Mouse (Mus musculus): ENCODE measurements around the gene Sp8. TPM values are rescaled to one million over a fixed set of nuclear protein-coding genes. Genes with fewer than 3 reads are reported as not detected.

Gene Sp8
- 4.4 and 4.7 TPM in 2 replicates for polyA plus RNA-seq (2016; fragmentation: Nextera tagmentation; extraction: Ambion mirVana)

DNA sequence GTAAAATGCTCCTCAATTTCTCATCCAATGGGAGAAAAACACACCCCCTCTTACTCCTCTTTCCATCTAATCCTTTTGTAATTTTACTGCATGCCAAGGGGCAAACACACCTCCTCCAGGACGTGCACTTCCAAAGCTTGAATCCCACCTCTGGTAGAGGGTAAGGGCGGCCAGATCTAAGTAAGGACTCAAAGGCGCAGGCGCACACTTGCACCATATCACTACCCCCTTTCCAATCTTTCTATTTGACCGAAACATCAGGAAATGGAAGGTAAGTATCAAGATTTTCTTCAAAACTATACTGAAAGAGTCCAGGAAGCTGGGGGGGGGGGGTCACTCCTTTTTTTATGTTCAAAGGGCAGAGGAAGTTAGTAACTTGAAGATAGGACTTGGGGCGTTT is at the start of gene Sp8:
Sp8 (plus strand) TSS at position 109 of the 400 bp plus-strand sequence.
- H3K4me1 ChIP-seq (replicated peaks): peaks cover 35% of the 10 kb centered on the region
- under 1% methylated on average over 6 of the region's 6 CpGs for WGBS
- H3K4me3 ChIP-seq (replicated peaks): peak within 1 kb of the TSS; percentile 50
- peaks cover 81% of the 10 kb centered on the region for H3K27me3 ChIP-seq
- H3K4me2 ChIP-seq: peak within 1 kb of the TSS; percentile 78
- H3K9ac ChIP-seq (replicated peaks): 0 out of 2 replicates have a peak within 1 kb of the TSS, but pooled peaks have one; percentile 31
- no peaks in the 10 kb centered on the region for H3K9me3 ChIP-seq
- H3K27ac ChIP-seq: no peak within 1 kb of the TSS
- H3K36me3 ChIP-seq: no peaks in the 10 kb centered on the region
- ATAC-seq (ENCODE audit: insufficient number of reproducible peaks, insufficient read depth, low FRiP score, low TSS enrichment, low read depth): no peak

DNA sequence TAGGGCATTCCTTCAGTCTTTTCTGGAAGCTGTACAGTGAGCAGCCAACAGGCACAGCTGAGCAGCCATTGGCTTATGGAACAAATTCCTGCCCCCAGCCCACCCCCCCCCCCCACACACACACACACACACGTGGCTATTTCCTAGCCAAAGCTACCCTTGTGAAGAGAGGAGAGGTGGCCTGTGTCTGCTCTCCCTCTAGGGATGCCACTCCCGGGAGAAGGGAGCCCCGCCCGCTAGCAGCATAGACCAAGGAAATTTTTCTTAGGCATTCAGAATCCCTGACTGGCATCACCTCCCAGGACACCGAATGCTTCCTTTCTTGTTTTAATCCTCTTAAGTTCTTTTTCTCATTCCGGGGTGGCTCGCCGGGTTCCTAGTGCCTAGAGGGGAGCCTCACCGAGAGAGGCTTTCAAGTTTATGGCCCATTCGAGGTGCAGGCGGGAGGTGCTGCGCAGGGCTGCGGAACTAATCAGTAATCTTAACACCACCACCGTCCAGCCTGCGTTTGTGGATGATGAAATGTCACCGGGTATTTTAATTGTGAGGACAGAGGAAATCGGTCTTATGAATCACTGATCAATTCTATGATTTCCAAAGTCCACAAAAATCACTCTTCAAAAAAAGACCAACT is 34.7 kb upstream of the Sp8 start:
- ATAC-seq (ENCODE audit: insufficient number of reproducible peaks, insufficient read depth, low FRiP score, low TSS enrichment, low read depth): peak; percentile 63; the same call in 1 of the 2 replicates

DNA sequence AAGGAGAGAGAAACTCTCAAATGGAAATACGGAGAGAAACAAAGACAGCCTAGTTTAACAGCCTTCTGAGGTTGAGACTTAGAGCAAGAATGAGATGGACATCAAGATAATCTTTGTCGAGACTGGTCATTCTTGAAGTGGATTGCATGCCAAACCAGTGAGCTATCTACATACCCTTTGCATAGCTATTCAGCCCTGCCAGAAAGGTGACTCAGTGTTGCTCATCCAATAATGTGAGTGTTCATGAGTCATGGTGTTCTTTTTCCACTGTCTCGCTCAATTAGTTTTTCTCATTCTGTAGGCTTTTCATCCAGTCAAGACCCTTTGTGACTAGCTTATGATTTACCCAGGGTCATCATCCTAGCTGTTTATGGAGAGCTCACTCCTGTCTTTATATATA is 31.6 kb upstream of the Sp8 start:
- Histone ChIP-seq H3K27me3 (0 out of 2 replicates have a peak, but pooled peaks cover 4% of the 10 kb centered on the region), H3K4me2 (no peak overlapping the region), H3K27ac (no peak overlapping the region), H3K9ac (replicated peaks) (no peak overlapping the region), H3K9me3 (no peaks in the 10 kb centered on the region), H3K4me1 (replicated peaks) (0 out of 2 replicates have a peak, but pooled peaks cover 5% of the 10 kb centered on the region), H3K4me3 (replicated peaks) (no peak overlapping the region), H3K36me3 (no peaks in the 10 kb centered on the region)
- 88% methylated on average over 3 of the region's 3 CpGs for WGBS
- ATAC-seq (ENCODE audit: insufficient number of reproducible peaks, insufficient read depth, low FRiP score, low TSS enrichment, low read depth): no peak

More for the DNA sequence above, 34.7 kb upstream of the Sp8 start:
- H3K27me3 ChIP-seq: 0 out of 2 replicates have a peak, but pooled peaks cover 4% of the 10 kb centered on the region
- no peak overlapping the region for H3K9ac ChIP-seq (replicated peaks)
- peak overlapping the region; percentile 25 for H3K4me3 ChIP-seq (replicated peaks)
- H3K4me1 ChIP-seq (replicated peaks): 0 out of 2 replicates have a peak, but pooled peaks cover 5% of the 10 kb centered on the region
- H3K36me3 ChIP-seq: no peaks in the 10 kb centered on the region
- H3K4me2 ChIP-seq: peak overlapping the region; percentile 54
- H3K9me3 ChIP-seq: no peaks in the 10 kb centered on the region
- WGBS: 2% methylated on average over 17 of the region's 17 CpGs
- H3K27ac ChIP-seq: no peak overlapping the region

DNA sequence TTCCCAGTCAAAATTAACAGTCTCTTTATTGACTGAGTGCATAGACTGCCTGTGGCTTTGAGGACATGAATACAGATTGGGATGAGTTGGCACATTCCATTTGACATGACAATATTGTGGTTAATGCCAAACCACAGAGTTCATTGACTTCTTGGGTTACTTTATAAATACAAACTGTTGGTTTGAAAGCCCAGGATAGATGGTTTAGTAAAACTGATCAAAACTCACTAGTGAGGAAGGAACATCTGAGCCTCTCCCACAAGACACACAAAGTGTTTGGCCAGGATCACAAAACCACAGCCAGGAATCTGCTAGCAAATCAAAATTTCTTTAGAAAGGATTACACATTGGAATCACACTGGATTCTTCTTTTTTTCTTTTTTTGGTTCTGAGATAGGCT is 30.0 kb upstream of the Sp8 start:
- no peaks in the 10 kb centered on the region for H3K9me3 ChIP-seq
- no peak overlapping the region for H3K9ac ChIP-seq (replicated peaks)
- no peak overlapping the region for H3K27ac ChIP-seq
- 0 out of 2 replicates have a peak, but pooled peaks cover 4% of the 10 kb centered on the region for H3K27me3 ChIP-seq
- H3K4me1 ChIP-seq (replicated peaks): 0 out of 2 replicates have a peak, but pooled peaks cover 5% of the 10 kb centered on the region
- no peak for ATAC-seq (ENCODE audit: insufficient number of reproducible peaks, insufficient read depth, low FRiP score, low TSS enrichment, low read depth)
- H3K36me3 ChIP-seq: no peaks in the 10 kb centered on the region
- H3K4me3 ChIP-seq (replicated peaks): no peak overlapping the region
- H3K4me2 ChIP-seq: no peak overlapping the region

DNA sequence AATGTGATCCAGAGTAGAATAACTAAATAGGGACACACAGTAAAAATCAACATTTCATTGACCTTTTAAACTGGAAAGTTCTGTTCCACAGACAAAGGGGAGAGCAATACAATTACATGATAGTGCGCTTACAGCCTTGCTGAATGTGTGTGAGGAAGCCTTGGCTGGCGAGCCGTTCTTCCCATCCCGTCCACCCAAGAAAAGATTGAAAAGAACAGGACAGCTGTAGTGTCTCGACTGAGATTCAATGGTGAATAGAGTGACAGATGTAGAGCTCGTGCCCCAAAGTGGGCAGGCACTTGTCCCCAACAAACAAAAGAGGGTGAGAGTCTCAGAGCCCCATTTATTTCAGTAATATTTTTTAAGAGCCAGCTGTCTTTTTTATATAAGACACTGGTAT is 16.2 kb upstream of the Sp8 start:
- H3K4me3 ChIP-seq (replicated peaks): no peak overlapping the region
- no peaks in the 10 kb centered on the region for H3K27me3 ChIP-seq
- WGBS: 86% methylated on average over 6 of the region's 6 CpGs
- H3K9me3 ChIP-seq: no peaks in the 10 kb centered on the region; the same call in 1 of the 2 replicates
- no peak overlapping the region for H3K27ac ChIP-seq
- H3K36me3 ChIP-seq: no peaks in the 10 kb centered on the region
- no peaks in the 10 kb centered on the region for H3K4me1 ChIP-seq (replicated peaks)
- no peak overlapping the region for H3K9ac ChIP-seq (replicated peaks)
- H3K4me2 ChIP-seq: no peak overlapping the region
- no peak for ATAC-seq (ENCODE audit: insufficient number of reproducible peaks, insufficient read depth, low FRiP score, low TSS enrichment, low read depth)

DNA sequence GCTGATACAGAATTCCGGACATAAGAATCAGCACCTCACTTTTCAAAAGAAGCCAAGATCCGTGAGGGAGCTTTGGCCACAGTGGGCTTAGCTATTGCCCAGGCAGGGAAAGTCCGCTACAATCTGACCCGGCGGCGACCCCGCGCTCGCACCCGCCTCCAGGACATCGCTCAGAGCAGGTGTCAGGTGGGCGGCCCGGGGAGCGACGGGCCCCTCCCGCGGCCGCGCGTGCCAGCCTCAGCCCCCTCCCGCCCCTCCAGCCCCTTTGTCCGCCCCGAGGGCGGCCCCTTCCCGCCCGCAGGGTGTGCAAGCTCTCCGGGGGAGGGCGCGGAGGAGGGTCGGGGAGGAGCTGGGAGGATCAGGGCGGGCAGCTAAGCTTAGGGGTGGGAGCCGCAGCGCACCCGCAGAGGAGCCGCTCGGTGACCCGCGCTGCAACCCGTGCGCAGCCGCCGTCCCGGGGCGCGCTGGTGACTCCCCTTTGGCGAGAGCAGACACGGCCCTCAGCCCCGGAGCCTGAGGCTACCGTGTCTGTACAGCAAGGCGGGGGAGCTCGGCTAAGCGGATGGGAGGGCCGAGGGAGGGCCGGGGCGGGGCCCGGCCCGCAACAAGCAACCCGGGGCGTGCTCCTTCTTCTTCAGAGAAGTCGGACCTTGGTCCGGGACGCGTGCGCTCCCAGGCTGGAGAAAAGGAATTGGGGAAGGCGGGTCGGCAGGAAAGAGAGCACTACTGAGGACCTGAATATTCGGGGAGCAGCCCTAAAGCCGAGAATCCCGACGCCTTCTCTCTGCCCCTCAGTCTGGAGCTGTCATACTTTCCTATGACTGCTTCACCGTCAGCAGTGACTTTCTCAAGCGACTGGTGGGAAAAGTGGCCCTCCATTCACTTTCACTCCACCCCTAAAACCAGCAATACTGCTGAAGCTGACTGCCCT is 9.5 kb upstream of the Sp8 start:
- H3K27ac ChIP-seq: no peak overlapping the region

DNA sequence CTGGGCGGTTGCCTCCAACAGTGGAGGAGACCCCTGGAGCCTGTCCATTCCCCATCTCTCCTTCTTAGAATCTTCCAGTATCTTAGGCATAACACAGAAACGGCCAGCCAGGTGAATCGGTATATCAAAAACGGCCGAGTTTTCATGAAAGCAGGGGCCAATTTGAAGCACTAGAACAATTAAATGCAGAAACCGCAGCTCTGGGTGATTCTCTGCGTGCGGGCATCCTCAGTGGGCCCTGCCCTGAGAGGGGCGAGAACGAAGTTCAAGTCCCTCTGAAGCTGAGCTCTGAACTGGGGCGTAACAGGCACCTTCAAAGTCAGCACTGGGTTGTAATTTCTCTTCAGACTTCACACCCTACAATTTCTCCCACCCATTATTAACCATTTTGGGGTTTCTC is 8.8 kb upstream of the Sp8 start:
- 0 out of 2 replicates have a peak, but pooled peaks have one; percentile 7 for ATAC-seq (ENCODE audit: insufficient number of reproducible peaks, insufficient read depth, low FRiP score, low TSS enrichment, low read depth)
- Histone ChIP-seq H3K4me3 (replicated peaks) (peak overlapping the region; percentile 60), H3K36me3 (no peaks in the 10 kb centered on the region), H3K27ac (no peak overlapping the region), H3K9ac (replicated peaks) (no peak overlapping the region), H3K9me3 (no peaks in the 10 kb centered on the region), H3K4me1 (replicated peaks) (peaks cover 8% of the 10 kb centered on the region; the same call in 1 of the 2 replicates), H3K27me3 (peaks cover 55% of the 10 kb centered on the region), H3K4me2 (peak overlapping the region; percentile 94)
- 2% methylated on average over 11 of the region's 11 CpGs for WGBS

More for the DNA sequence above, 9.5 kb upstream of the Sp8 start:
- no peaks in the 10 kb centered on the region for H3K36me3 ChIP-seq
- H3K9me3 ChIP-seq: no peaks in the 10 kb centered on the region
- under 1% methylated on average over 67 of the region's 72 CpGs for WGBS
- ATAC-seq (ENCODE audit: insufficient number of reproducible peaks, insufficient read depth, low FRiP score, low TSS enrichment, low read depth): peak; percentile 60; the same call in 1 of the 2 replicates
- H3K27me3 ChIP-seq: peaks cover 54% of the 10 kb centered on the region
- peak overlapping the region; percentile 60 for H3K4me3 ChIP-seq (replicated peaks)
- peak overlapping the region; percentile 54 for H3K9ac ChIP-seq (replicated peaks)
- H3K4me1 ChIP-seq (replicated peaks): peaks cover 8% of the 10 kb centered on the region; the same call in 1 of the 2 replicates
- H3K4me2 ChIP-seq: peak overlapping the region; percentile 94

DNA sequence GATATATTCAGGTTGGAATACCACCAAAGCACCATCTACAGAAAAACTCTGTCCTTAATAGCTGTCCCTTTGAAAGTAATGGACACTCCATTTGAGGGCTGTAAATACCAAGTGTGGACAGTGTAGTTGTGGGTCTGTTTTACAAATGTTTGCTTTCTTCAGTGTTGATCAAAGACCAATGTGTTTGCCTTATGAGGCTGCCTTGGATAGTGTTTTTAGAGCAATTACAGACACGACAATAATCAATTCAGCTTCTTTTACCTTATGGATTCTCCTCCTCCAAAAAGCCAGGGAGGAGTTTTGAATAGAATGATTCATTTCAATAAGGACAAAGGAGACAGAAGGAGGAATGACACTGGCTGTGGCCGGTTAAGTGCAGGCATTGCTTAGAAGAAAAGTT is 7.9 kb upstream of the Sp8 start:
- H3K9ac ChIP-seq (replicated peaks): no peak overlapping the region
- ATAC-seq (ENCODE audit: insufficient number of reproducible peaks, insufficient read depth, low FRiP score, low TSS enrichment, low read depth): no peak
- WGBS: 9% methylated on average over 2 of the region's 2 CpGs
- H3K4me1 ChIP-seq (replicated peaks): peaks cover 16% of the 10 kb centered on the region
- no peak overlapping the region for H3K27ac ChIP-seq
- peaks cover 63% of the 10 kb centered on the region for H3K27me3 ChIP-seq
- no peak overlapping the region for H3K4me2 ChIP-seq
- H3K9me3 ChIP-seq: no peaks in the 10 kb centered on the region
- no peaks in the 10 kb centered on the region for H3K36me3 ChIP-seq
- no peak overlapping the region for H3K4me3 ChIP-seq (replicated peaks)

DNA sequence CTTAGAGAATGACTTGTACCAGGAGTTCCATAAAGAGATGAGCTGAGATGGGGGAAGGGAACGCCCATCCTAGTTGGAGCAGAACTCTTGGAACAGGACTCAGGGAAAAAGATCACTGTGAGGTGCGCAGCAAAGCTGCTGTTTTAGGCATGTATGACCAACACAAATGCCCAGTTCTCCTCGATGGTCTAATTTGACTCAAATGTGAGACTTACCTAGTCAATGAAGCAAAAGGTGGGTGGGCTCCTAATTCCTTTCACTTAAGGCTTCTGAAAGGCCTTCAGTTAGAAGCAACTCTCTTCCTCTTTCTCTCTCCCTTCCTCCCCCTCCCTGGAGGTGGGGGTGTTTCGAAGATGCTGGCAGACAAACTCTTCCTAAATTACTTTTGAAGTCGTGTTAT is 6.7 kb upstream of the Sp8 start:
- Histone ChIP-seq H3K4me1 (replicated peaks) (peaks cover 16% of the 10 kb centered on the region), H3K9me3 (no peaks in the 10 kb centered on the region), H3K36me3 (no peaks in the 10 kb centered on the region), H3K4me3 (replicated peaks) (no peak overlapping the region), H3K9ac (replicated peaks) (no peak overlapping the region), H3K27ac (no peak overlapping the region), H3K4me2 (no peak overlapping the region), H3K27me3 (peaks cover 74% of the 10 kb centered on the region)
- WGBS: 8% methylated on average over 5 of the region's 5 CpGs
- ATAC-seq (ENCODE audit: insufficient number of reproducible peaks, insufficient read depth, low FRiP score, low TSS enrichment, low read depth): no peak

DNA sequence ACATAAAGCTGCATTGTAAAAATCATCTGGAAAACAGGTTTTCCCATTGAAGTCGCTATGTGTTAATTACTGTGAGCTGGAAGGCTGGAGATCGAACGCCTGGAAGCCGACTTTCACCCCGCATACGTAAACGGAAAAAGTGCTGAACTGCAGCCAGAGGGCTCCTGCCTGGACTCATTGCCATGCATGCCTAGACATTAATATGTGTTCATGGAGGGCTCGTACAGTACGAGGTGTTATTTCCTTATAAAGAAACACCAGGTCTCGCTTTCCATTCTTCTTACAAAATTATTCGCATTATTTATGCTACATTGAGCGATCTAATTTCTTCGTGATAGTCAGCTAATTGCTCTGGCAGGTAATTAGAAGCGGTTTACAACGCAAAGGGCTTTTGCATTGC is 5.8 kb upstream of the Sp8 start:
- no peak for ATAC-seq (ENCODE audit: insufficient number of reproducible peaks, insufficient read depth, low FRiP score, low TSS enrichment, low read depth)
- no peaks in the 10 kb centered on the region for H3K9me3 ChIP-seq
- H3K9ac ChIP-seq (replicated peaks): no peak overlapping the region
- H3K4me2 ChIP-seq: 0 out of 2 replicates have a peak overlapping the region, but pooled peaks have one; percentile 10
- peaks cover 80% of the 10 kb centered on the region for H3K27me3 ChIP-seq
- H3K36me3 ChIP-seq: no peaks in the 10 kb centered on the region
- no peak overlapping the region for H3K4me3 ChIP-seq (replicated peaks)
- no peak overlapping the region for H3K27ac ChIP-seq
- peaks cover 16% of the 10 kb centered on the region for H3K4me1 ChIP-seq (replicated peaks)
- under 1% methylated on average over 15 of the region's 15 CpGs for WGBS

DNA sequence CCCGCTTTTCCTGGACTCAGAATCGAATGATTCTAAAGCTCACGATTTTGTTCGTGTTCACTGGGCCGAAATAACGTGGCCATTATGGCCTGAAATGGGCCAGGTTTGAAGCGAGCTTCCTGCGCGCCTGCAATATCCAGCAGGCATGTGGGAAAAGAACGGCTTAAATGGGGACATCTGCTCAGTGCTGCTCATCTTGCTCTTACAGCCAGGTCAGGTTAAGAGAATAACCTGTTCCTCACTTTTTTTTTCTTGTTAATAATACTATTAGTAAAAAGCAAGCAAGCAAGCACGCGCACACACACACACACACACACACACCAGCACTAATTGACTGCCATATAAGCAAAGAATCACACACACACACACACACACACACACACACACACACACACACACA is 5.3 kb upstream of the Sp8 start:
- Histone ChIP-seq H3K4me2 (0 out of 2 replicates have a peak overlapping the region, but pooled peaks have one; percentile 10), H3K9me3 (no peaks in the 10 kb centered on the region), H3K9ac (replicated peaks) (no peak overlapping the region), H3K36me3 (no peaks in the 10 kb centered on the region), H3K27ac (no peak overlapping the region), H3K27me3 (peaks cover 82% of the 10 kb centered on the region), H3K4me1 (replicated peaks) (peaks cover 16% of the 10 kb centered on the region), H3K4me3 (replicated peaks) (no peak overlapping the region)
- ATAC-seq (ENCODE audit: insufficient number of reproducible peaks, insufficient read depth, low FRiP score, low TSS enrichment, low read depth): no peak
- 2% methylated on average over 12 of the region's 12 CpGs for WGBS
